Mouse (Mus musculus): ENCODE results near the gene Fes.

The Fes gene

GRCm38 (mm10) chr7:80347670-80348586 lies 39.8 kb downstream of the Fes start:
- DNase-seq (ENCODE audit: inconsistent age in 2 of 2, low spot score in 1 of 2) = no peak

GRCm38 (mm10) chr7:80346830-80347229 lies 40.9 kb downstream of the Fes start:
- DNase-seq (ENCODE audit: inconsistent age in 2 of 2, low spot score in 1 of 2) = peak in 1 of 2 experiments; percentile 57

- DNase-seq (ENCODE audit: inconsistent age in 2 of 2, low spot score in 1 of 2) = no peak
These were observed 41.6 kb downstream of the Fes start for GRCm38 (mm10) chr7:80346173-80346572.

- DNase-seq (ENCODE audit: inconsistent age in 2 of 2, low spot score in 1 of 2) = no peak
These were observed 44.3 kb downstream of the Fes start for GRCm38 (mm10) chr7:80343270-80344018.

- DNase-seq (ENCODE audit: inconsistent age in 2 of 2, low spot score in 1 of 2) = peak; percentile 89 to 97
These were observed 44.9 kb downstream of the Fes start, which contains the start of gene Hddc3 for GRCm38 (mm10) chr7:80342858-80343257. Gene Hddc3, plus strand, starts transcription at chr7:80343104.

GRCm38 (mm10) chr7:80341793-80342192 lies 46.0 kb downstream of the Fes start:
- peak in 1 of 2 experiments; percentile 54 for DNase-seq (ENCODE audit: inconsistent age in 2 of 2, low spot score in 1 of 2)

GRCm38 (mm10) chr7:80340793-80341192 lies 47.0 kb downstream of the Fes start, which contains the start of gene Unc45a:
Gene Unc45a, minus strand, starts transcription at chr7:80341005.
- peak; percentile 80 to 91 for DNase-seq (ENCODE audit: inconsistent age in 2 of 2, low spot score in 1 of 2)

GRCm38 (mm10) chr7:80339793-80340628 lies 47.7 kb downstream of the Fes start:
- peak; percentile 98 to 99 for DNase-seq (ENCODE audit: inconsistent age in 2 of 2, low spot score in 1 of 2)

GRCm38 (mm10) chr7:80339371-80339770 lies 48.4 kb downstream of the Fes start:
- DNase-seq (ENCODE audit: inconsistent age in 2 of 2, low spot score in 1 of 2) = peak; percentile 51 to 78

- DNase-seq (ENCODE audit: inconsistent age in 2 of 2, low spot score in 1 of 2) = no peak
These were observed 50.8 kb downstream of the Fes start for GRCm38 (mm10) chr7:80336932-80337331.

- no peak for DNase-seq (ENCODE audit: inconsistent age in 2 of 2, low spot score in 1 of 2)
These were observed 52.9 kb downstream of the Fes start for GRCm38 (mm10) chr7:80334848-80335247.

GRCm38 (mm10) chr7:80331433-80331832 lies 56.3 kb downstream of the Fes start:
- peak; percentile 56 to 76 for DNase-seq (ENCODE audit: inconsistent age in 2 of 2, low spot score in 1 of 2)

- peak in 1 of 2 experiments; percentile 55 for DNase-seq (ENCODE audit: inconsistent age in 2 of 2, low spot score in 1 of 2)
These were observed 57.5 kb downstream of the Fes start for GRCm38 (mm10) chr7:80330278-80330677.

Measured in adrenal gland, adult (tissue).